Mouse (Mus musculus): ENCODE data around the gene A930033H14Rik.

Gene A930033H14Rik

GRCm38 (mm10) chr10:69237781-69238180 lies 24.9 kb upstream of the A930033H14Rik start:
- DNase-seq (ENCODE audit: extremely low read depth, low read depth, low spot score) = no peak

GRCm38 (mm10) chr10:69237185-69237584 lies 24.3 kb upstream of the A930033H14Rik start:
- DNase-seq (ENCODE audit: extremely low read depth, low read depth, low spot score) = no peak

- no peak for DNase-seq (ENCODE audit: extremely low read depth, low read depth, low spot score)
Observed at GRCm38 (mm10) chr10:69225951-69226350, 13.1 kb upstream of the A930033H14Rik start.

- no peak for DNase-seq (ENCODE audit: extremely low read depth, low read depth, low spot score)
Observed at GRCm38 (mm10) chr10:69225471-69225870, 12.6 kb upstream of the A930033H14Rik start.

GRCm38 (mm10) chr10:69224276-69224675 lies 11.4 kb upstream of the A930033H14Rik start:
- DNase-seq (ENCODE audit: extremely low read depth, low read depth, low spot score) = no peak

- DNase-seq (ENCODE audit: extremely low read depth, low read depth, low spot score) = no peak
Observed at GRCm38 (mm10) chr10:69223232-69223631, 10.3 kb upstream of the A930033H14Rik start.

GRCm38 (mm10) chr10:69221955-69222354 lies 9.1 kb upstream of the A930033H14Rik start:
- DNase-seq (ENCODE audit: extremely low read depth, low read depth, low spot score) = no peak

GRCm38 (mm10) chr10:69221148-69221547 lies 8.2 kb upstream of the A930033H14Rik start:
- DNase-seq (ENCODE audit: extremely low read depth, low read depth, low spot score) = no peak

- no peak for DNase-seq (ENCODE audit: extremely low read depth, low read depth, low spot score)
Observed at GRCm38 (mm10) chr10:69220296-69220695, 7.4 kb upstream of the A930033H14Rik start.

GRCm38 (mm10) chr10:69219289-69219626 lies 6.4 kb upstream of the A930033H14Rik start:
- no peak for DNase-seq (ENCODE audit: extremely low read depth, low read depth, low spot score)

GRCm38 (mm10) chr10:69218458-69219288 lies 5.8 kb upstream of the A930033H14Rik start:
- DNase-seq (ENCODE audit: extremely low read depth, low read depth, low spot score) = no peak

- DNase-seq (ENCODE audit: extremely low read depth, low read depth, low spot score) = no peak
Observed at GRCm38 (mm10) chr10:69217127-69217690, 4.3 kb upstream of the A930033H14Rik start.

- DNase-seq (ENCODE audit: extremely low read depth, low read depth, low spot score) = no peak
Observed at GRCm38 (mm10) chr10:69213986-69214385, 1.1 kb upstream of the A930033H14Rik start.

- DNase-seq (ENCODE audit: extremely low read depth, low read depth, low spot score) = no peak
Observed at GRCm38 (mm10) chr10:69213451-69213877, 566 bp upstream of the A930033H14Rik start.

GRCm38 (mm10) chr10:69211976-69212375 lies 922 bp downstream of the A930033H14Rik start:
- peak; percentile 55 for DNase-seq (ENCODE audit: extremely low read depth, low read depth, low spot score)

GRCm38 (mm10) chr10:69211560-69211959 lies 1.3 kb downstream of the A930033H14Rik start:
- no peak for DNase-seq (ENCODE audit: extremely low read depth, low read depth, low spot score)

GRCm38 (mm10) chr10:69210659-69211058 lies 2.2 kb downstream of the A930033H14Rik start:
- DNase-seq (ENCODE audit: extremely low read depth, low read depth, low spot score) = no peak

- no peak for DNase-seq (ENCODE audit: extremely low read depth, low read depth, low spot score)
Observed at GRCm38 (mm10) chr10:69210006-69210405, 2.9 kb downstream of the A930033H14Rik start.

GRCm38 (mm10) chr10:69208705-69209104 lies 4.2 kb downstream of the A930033H14Rik start:
- no peak for DNase-seq (ENCODE audit: extremely low read depth, low read depth, low spot score)

- no peak for DNase-seq (ENCODE audit: extremely low read depth, low read depth, low spot score)
Observed at GRCm38 (mm10) chr10:69207981-69208630, 4.8 kb downstream of the A930033H14Rik start.

GRCm38 (mm10) chr10:69207481-69207880 lies 5.4 kb downstream of the A930033H14Rik start:
- no peak for DNase-seq (ENCODE audit: extremely low read depth, low read depth, low spot score)

- no peak for DNase-seq (ENCODE audit: extremely low read depth, low read depth, low spot score)
Observed at GRCm38 (mm10) chr10:69206081-69206480, 6.8 kb downstream of the A930033H14Rik start.
